Mouse (Mus musculus) lung, adult 2 months (tissue): ENCODE data around the gene Rnf216.

ENCODE experiments used
- CTCF ChIP-seq: fragments of 200-500 bp; IDR thresholded peaks from 2 replicates; pipeline ENCODE4 v1.5.1; 2011; ENCODE audit warnings: mild to moderate bottlenecking, low read length, control low read depth; ENCODE audit not compliant: insufficient read depth
- POLR2A ChIP-seq: fragments of 200-500 bp; IDR thresholded peaks from 2 replicates; pipeline ENCODE4 v1.6.1; 2011; ENCODE audit warnings: low read depth, mild to moderate bottlenecking, control low read depth, low read length, borderline replicate concordance; ENCODE audit errors: extremely low read depth

GRCm38 (mm10) chr5:143049746-143050145 lies 63.0 kb downstream of the Rnf216 start:
- no peak for TF ChIP-seq CTCF
- TF ChIP-seq POLR2A: no peak
